Mouse (Mus musculus) ES-E14 (cell line): ENCODE measurements at regions not wholly inside any gene's neighbourhood (a gene's known extent, or its start where the extent isn't known, plus 50 kb on each side); places are given as distances from the start of the nearest gene placed in this dataset.

Source experiments
- DNase-seq: peaks from one replicate; pipeline ENCODE4 v3.0.0-alpha.2; 2013; ENCODE audit warnings: low read depth, low spot score
- H3K27ac ChIP-seq: 2 replicates; pipeline ENCODE4 v1.5.1; 2012; ENCODE audit warnings: low read depth, mild to moderate bottlenecking, low read length, moderate library complexity, mixed read lengths; ENCODE audit not compliant: poor library complexity, insufficient read depth, severe bottlenecking
- H3K36me3 ChIP-seq: 2 replicates; pipeline ENCODE4 v1.6.1; 2012; ENCODE audit warnings: mild to moderate bottlenecking, low read length, moderate library complexity, mixed read lengths; ENCODE audit not compliant: control insufficient read depth, poor library complexity, insufficient read depth, severe bottlenecking
- H3K4me1 ChIP-seq, 2 experiments: fragments of 150-350 bp in 1 of 2; sonication (generic) in 1 of 2; 2 replicates each; pipeline ENCODE4 v1.6.1; 2012; ENCODE audit warnings: low read length in 2 of 2, mild to moderate bottlenecking in 1 of 2, mixed read lengths in 1 of 2; ENCODE audit not compliant: control insufficient read depth in 2 of 2, insufficient read depth in 2 of 2, poor library complexity in 1 of 2
- H3K4me3 ChIP-seq, 2 experiments: fragments of 150-350 bp in 1 of 2; sonication (generic) in 1 of 2; 2 replicates each; pipeline ENCODE4 v1.5.1; 2012; ENCODE audit warnings: low read length in 2 of 2, low read depth in 1 of 2, mild to moderate bottlenecking in 1 of 2, mixed read lengths in 1 of 2; ENCODE audit not compliant: insufficient read depth in 1 of 2, poor library complexity in 1 of 2, severe bottlenecking in 1 of 2
- H3K9ac ChIP-seq: 2 replicates; pipeline ENCODE4 v1.6.1; 2012; ENCODE audit warnings: low read depth, mild to moderate bottlenecking, low read length, mixed read lengths; ENCODE audit not compliant: poor library complexity, insufficient read depth, severe bottlenecking
- H3K9me3 ChIP-seq: fragments of 150-350 bp; sonication (generic); 2 replicates; pipeline ENCODE4 v1.6.1; 2012; ENCODE audit warnings: low read depth, mild to moderate bottlenecking, low read length; ENCODE audit not compliant: control insufficient read depth, insufficient read depth
- CHD2 ChIP-seq: IDR thresholded peaks from 2 replicates; pipeline ENCODE4 v1.6.1; 2014; ENCODE audit warnings: mild to moderate bottlenecking, low read depth, low read length, inconsistent platforms
- HCFC1 ChIP-seq: IDR thresholded peaks from 2 replicates; pipeline ENCODE4 v1.6.1; 2012; ENCODE audit warnings: low read length, inconsistent platforms, borderline replicate concordance; ENCODE audit not compliant: insufficient read depth
- MAFK ChIP-seq: IDR thresholded peaks from 2 replicates; pipeline ENCODE4 v1.6.1; 2014; ENCODE audit warnings: mild to moderate bottlenecking, low read depth, low read length, inconsistent platforms; ENCODE audit not compliant: insufficient read depth
- ZC3H11A ChIP-seq: IDR thresholded peaks from 2 replicates; pipeline ENCODE4 v1.6.1; 2012; ENCODE audit warnings: low read depth, mild to moderate bottlenecking, inconsistent platforms, low read length, borderline replicate concordance
- ZNF384 ChIP-seq: IDR thresholded peaks from 2 replicates; pipeline ENCODE4 v1.6.1; 2012; ENCODE audit warnings: low read depth, low read length, inconsistent platforms
- in situ Hi-C, 2 experiments: fragments of 600-800 bp; cut with MboI; formaldehyde crosslinking; loops; one replicate each; pipeline ENCODE4 v1.15.1; 2025; ENCODE audit warnings: low sequenced_read_pairs in 2 of 2, inconsistent platforms in 1 of 2; ENCODE audit not compliant: unreplicated experiment in 2 of 2

DNA sequence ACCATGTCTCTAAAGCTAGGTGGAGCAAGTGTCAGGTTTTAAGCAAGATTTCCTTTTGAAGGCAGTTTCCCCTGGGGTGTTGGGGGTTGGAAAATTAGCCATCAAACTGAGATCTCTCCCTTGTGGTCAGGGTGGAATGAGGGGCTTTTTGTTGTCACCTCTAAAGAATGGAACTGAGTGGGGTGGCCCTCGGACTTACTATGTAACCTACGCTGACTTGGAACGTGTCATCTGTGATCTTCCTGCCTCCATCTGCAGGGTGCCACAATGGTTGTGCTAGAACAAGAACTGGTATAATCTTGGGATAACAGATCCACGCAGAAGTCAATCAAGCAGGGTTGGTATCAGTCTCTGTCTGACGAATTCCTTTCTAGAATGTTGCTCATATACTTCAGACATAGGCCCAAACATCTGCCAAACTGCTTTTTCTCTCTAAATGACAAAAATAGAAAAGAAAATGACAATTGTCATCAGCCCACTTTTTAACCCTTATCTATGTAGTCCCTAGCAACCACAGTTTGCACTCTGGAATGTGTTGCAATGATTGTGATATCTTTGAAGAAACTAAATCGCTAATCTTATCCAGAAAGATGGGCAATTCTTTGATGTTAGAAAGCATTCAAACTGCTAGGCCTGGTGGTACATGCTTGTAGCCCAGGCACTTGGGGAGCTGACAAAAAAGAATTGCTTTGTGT is 50.8 kb upstream of the Sgk1 start:
- Histone ChIP-seq H3K4me3 (peak overlapping the region in 1 of 2 experiments; percentile 2; a peak in 1 of 4 replicates), H3K9me3 (no peaks in the 10 kb centered on the region), H3K9ac (peak overlapping the region; percentile 45), H3K27ac (peak overlapping the region; percentile 58; the same call in 1 of the 2 replicates), H3K36me3 (no peaks in the 10 kb centered on the region), H3K4me1 (peaks cover 11 to 20% of the 10 kb centered on the region in 2 experiments)
- in situ Hi-C loops: no loop called here
- DNase-seq: no peak
- TF ChIP-seq CHD2 (no peak), ZNF384 (no peak), MAFK (no peak), HCFC1 (no peak), ZC3H11A (no peak)
